Mouse (Mus musculus): ENCODE measurements around the gene Rhox2b. TPM values are rescaled to one million over a fixed set of nuclear protein-coding genes. Genes with fewer than 3 reads are reported as not detected.
"Not testable (repeated sequence)": the region's sequence is repeated elsewhere in the genome, so short reads cannot be mapped to it uniquely, and the experiment has no call there.

The Rhox2b gene
- not detected for total RNA-seq (2022)

- not testable (repeated sequence) for DNase-seq (ENCODE audit: low spot score in 2 of 2)
Measured at GRCm38 (mm10) chrX:37411767-37412166, at the start of gene Rhox2b. TSS of gene Rhox2b (plus strand) at chrX:37412067.

DNA sequence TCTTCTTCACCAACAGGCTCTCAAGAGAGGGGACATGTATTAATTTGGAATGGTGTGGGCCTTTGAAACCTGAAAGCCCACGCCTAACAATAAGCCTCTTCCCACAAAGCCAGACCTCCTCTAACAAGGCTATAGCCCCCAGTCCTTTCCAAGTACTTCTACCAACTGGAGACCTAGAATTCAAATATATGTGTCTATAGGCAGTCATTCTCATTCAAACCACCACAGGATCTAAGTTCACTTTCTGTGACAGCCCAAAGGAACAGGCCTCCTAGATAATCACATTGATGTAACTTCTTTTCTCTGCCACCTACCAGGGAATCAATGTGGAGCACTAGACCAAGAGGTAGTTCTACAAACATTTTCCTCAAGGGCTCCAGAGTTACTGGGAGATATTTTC lies 32.1 kb upstream of the Rhox2b start, which contains the start of gene Rhox3a2:
Gene Rhox3a2, plus strand, starts transcription at position 301 of the 400 bp plus-strand sequence.
- not testable (repeated sequence) for DNase-seq (ENCODE audit: low spot score in 2 of 2)

DNA sequence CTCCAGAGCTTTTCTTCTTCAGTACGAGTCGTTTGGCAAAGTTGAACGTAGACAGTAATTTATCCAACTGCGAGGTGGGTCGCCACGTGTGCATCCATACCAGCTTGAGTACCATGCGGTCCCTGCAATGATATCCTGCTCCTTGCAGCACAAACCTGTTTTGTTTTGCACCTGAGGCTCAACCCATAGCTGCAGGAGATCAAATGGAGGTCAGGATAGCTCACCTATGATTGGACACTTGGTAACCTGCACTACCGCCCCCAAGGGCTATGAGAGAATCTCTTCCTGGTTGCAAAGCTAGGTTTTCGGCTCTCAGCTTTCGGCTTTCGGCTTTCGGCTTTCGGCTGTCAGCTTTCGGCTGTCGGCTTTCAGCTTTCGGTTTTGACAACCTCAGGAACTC lies 21.3 kb upstream of the Rhox2b start, which contains the start of gene Rhox4a2:
Gene Rhox4a2, plus strand, starts transcription at position 301 of the 400 bp plus-strand sequence.
- DNase-seq (ENCODE audit: low spot score in 2 of 2): not testable (repeated sequence)

- not testable (repeated sequence) for DNase-seq (ENCODE audit: low spot score in 2 of 2)
Measured at GRCm38 (mm10) chrX:37432194-37432593, 20.3 kb downstream of the Rhox2b start, which contains the start of gene Rhox4b. TSS of gene Rhox4b (plus strand) at chrX:37432494.

GRCm38 (mm10) chrX:37453380-37453779 lies 41.5 kb downstream of the Rhox2b start, which contains the start of gene Rhox2c:
TSS of gene Rhox2c (plus strand) at chrX:37453680.
- DNase-seq (ENCODE audit: low spot score in 2 of 2): not testable (repeated sequence)

DNA sequence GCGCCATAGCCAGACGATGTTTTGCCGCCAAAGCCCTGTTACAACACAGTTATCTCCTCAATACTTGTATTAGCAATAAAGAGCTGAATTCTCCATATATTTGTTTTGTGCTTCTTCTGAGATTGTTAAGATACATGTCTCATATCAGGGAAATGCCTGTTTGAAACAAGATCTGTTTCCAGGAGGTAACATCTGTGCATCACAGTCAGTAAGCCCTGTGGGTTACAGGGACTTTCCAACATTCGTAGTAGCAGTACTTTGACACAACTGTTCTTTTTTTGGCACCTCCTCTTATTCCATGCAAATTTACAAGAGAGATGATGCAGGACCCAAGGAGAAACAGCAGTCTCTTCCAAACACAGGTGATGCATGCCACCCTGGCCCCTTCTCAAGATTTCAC lies 46.4 kb downstream of the Rhox2b start, which contains the start of gene Rhox3c:
Gene Rhox3c, plus strand, starts transcription at position 301 of the 400 bp plus-strand sequence.
- not testable (repeated sequence) for DNase-seq (ENCODE audit: low spot score in 2 of 2)

Other genes with a start within 250 kb of the Rhox2b start
- under 1 TPM in 1 of 4 experiments, not detected in 3; 0.20 TPM for gene Akap14, start 243.2 kb upstream of the Rhox2b start, total RNA-seq (2022)
- gene Ndufa1, start 220.9 kb upstream of the Rhox2b start, total RNA-seq (2022): 100 to 1,000 TPM; 160 to 253 (median 215) TPM
- 1 to 10 TPM; 6.7 to 8.2 (median 7.6) TPM for gene Rnf113a1, start 220.8 kb upstream of the Rhox2b start, total RNA-seq (2022)
- gene Gm9, start 201.0 kb upstream of the Rhox2b start, total RNA-seq (2022): not detected
- not detected for gene Rhox1, start 189.8 kb upstream of the Rhox2b start, total RNA-seq (2022)
- gene Rhox2a, start 167.1 kb upstream of the Rhox2b start, total RNA-seq (2022): not detected
- gene Rhox3a, start 162.1 kb upstream of the Rhox2b start, total RNA-seq (2022): not detected
- gene Rhox4a, start 146.7 kb upstream of the Rhox2b start, total RNA-seq (2022): not detected
- gene Rhox3a2, start 32.0 kb upstream of the Rhox2b start, total RNA-seq (2022): not detected
- gene Rhox4a2, start 21.2 kb upstream of the Rhox2b start, total RNA-seq (2022): not detected
- gene Rhox4b, start 20.4 kb downstream of the Rhox2b start, total RNA-seq (2022): not detected
- gene Rhox2c, start 41.6 kb downstream of the Rhox2b start, total RNA-seq (2022): not detected
- gene Rhox3c, start 46.5 kb downstream of the Rhox2b start, total RNA-seq (2022): not detected
- not detected for gene Rhox4c, start 68.3 kb downstream of the Rhox2b start, total RNA-seq (2022)
- gene Rhox2d, start 81.4 kb downstream of the Rhox2b start, total RNA-seq (2022): not detected
- gene Rhox4d, start 102.3 kb downstream of the Rhox2b start, total RNA-seq (2022): not detected
- gene Rhox2e, start 118.4 kb downstream of the Rhox2b start, total RNA-seq (2022): not detected
- gene Rhox3e, start 130.0 kb downstream of the Rhox2b start, total RNA-seq (2022): not detected
- gene Rhox4e, start 145.3 kb downstream of the Rhox2b start, total RNA-seq (2022): not detected
- not detected for gene Rhox2f, start 159.3 kb downstream of the Rhox2b start, total RNA-seq (2022)
- not detected for gene Rhox3f, start 168.9 kb downstream of the Rhox2b start, total RNA-seq (2022)
- not detected for gene Rhox4f, start 195.6 kb downstream of the Rhox2b start, total RNA-seq (2022)
- gene Rhox3g, start 216.5 kb downstream of the Rhox2b start, total RNA-seq (2022): not detected
- gene Rhox2g, start 231.4 kb downstream of the Rhox2b start, total RNA-seq (2022): not detected
- gene Rhox4g, start 239.3 kb downstream of the Rhox2b start, total RNA-seq (2022): not detected